Mouse (Mus musculus): Measurements from ENCODE around the gene Lsr. TPM values are rescaled to one million over a fixed set of nuclear protein-coding genes. Genes with fewer than 3 reads are reported as not detected.

The Lsr gene
- polyA plus RNA-seq, 1 experiment: 9.4 TPM

DNA sequence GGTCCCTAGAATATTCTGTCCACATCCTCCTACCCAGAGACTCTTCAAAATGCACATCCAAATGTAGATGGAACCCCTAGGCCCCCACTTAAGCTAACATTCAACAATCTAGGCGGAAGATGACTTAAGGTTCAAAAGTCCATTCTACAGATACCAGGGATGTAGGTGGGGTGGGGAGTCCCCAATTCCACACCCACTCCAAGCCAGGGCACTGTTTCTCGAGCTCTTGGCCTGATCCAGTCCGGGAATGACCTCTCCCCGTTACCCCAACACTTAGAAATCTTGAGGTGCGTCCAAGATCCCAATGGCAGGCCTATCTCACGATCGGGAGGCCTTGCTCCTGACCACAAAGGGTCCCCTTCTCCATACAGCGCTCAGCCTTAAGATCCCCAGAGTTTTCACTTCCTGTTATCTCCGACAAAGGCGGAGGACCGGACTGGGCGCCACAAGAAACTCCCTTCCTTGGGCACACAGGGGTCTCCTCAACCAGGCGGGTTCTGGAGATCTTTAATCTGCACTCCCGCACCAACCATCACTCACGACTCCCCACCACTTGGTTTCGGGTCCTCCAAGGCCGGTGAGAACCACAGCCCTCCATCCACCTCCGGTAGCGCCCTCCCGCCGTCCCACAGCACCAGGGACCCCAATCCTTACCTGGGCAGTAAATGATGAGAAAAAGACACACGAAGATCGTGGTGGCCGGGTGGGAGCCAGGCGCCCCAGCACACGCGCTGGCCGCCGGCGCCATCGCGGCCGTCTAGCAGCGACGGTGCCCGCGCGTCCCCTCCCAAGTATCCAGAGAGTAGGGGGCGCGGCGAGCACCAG, 626 bp downstream of the Lsr start:
- no peaks in the 10 kb centered on the region for H3K4me1 ChIP-seq (ENCODE audit: control insufficient read depth, insufficient read depth, low read length)
- DNase-seq: no peak
- WGBS: 7% methylated on average over 41 of the region's 41 CpGs
- no peak overlapping the region for H3K4me3 ChIP-seq (replicated peaks; ENCODE audit: insufficient read depth, low read depth, low read length)
- TF ChIP-seq CTCF (IDR thresholded peaks at IDR 0.05; ENCODE audit: borderline replicate concordance, insufficient read depth, low read depth, low read length) (no peak), POLR2A (IDR thresholded peaks at IDR 0.05; ENCODE audit: borderline replicate concordance, insufficient read depth, low read length) (no peak)
- no peak overlapping the region for H3K27ac ChIP-seq (ENCODE audit: insufficient read depth, low read length)
- H3K27me3 ChIP-seq (ENCODE audit: control insufficient read depth, insufficient read depth, low read length): no peaks in the 10 kb centered on the region

DNA sequence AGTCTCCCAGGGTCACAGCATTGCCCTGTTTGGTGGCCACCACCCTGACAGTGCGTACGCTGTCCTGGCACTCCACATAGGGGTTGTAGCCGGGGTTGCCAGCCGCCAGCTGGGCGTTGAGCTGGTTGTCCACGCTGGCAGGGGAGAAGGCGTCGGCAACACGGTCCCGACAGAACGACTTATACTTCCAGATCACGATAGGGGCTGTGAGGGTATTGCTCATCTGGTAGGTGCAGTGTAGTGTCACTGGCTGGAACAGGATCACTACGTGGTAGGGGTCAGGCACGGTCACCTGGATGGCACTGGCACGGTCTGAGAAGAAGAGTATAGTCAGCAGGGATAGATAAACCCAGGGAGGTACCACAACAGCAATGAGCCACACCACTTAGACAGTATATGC, 1.4 kb downstream of the Lsr start:
- Histone ChIP-seq H3K4me1 (ENCODE audit: control insufficient read depth, insufficient read depth, low read length) (no peaks in the 10 kb centered on the region), H3K27me3 (ENCODE audit: control insufficient read depth, insufficient read depth, low read length) (no peaks in the 10 kb centered on the region), H3K27ac (ENCODE audit: insufficient read depth, low read length) (no peak overlapping the region), H3K4me3 (replicated peaks; ENCODE audit: insufficient read depth, low read depth, low read length) (no peak overlapping the region)
- no peak for DNase-seq
- no peak for TF ChIP-seq CTCF (IDR thresholded peaks at IDR 0.05; ENCODE audit: borderline replicate concordance, insufficient read depth, low read depth, low read length)
- TF ChIP-seq POLR2A (IDR thresholded peaks at IDR 0.05; ENCODE audit: borderline replicate concordance, insufficient read depth, low read length): no peak
- 77% methylated on average over 15 of the region's 15 CpGs for WGBS

DNA sequence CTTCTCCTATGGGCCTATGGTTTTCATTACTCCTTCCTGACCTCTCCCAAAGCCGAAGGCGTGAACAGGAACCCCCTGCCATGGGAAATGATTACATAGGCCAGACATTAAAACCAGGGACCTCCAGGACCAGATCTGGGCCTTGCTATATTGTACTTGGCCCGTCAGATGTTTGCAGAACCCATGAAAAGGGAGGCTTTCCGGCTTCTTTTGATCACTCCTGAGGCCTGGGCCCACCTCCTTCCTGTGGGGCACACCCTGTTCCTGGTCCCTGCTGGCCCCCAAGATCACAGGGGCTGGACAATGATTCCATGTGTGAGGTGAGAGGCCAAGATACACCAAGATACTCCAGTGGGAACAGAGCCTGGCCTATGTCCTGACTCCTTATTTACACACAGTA, 4.1 kb downstream of the Lsr start:
- Histone ChIP-seq H3K4me1 (ENCODE audit: control insufficient read depth, insufficient read depth, low read length) (no peaks in the 10 kb centered on the region), H3K4me3 (replicated peaks; ENCODE audit: insufficient read depth, low read depth, low read length) (no peak overlapping the region), H3K27me3 (ENCODE audit: control insufficient read depth, insufficient read depth, low read length) (no peaks in the 10 kb centered on the region), H3K27ac (ENCODE audit: insufficient read depth, low read length) (no peak overlapping the region)
- WGBS: 83% methylated on average over 4 of the region's 4 CpGs
- TF ChIP-seq CTCF (IDR thresholded peaks at IDR 0.05; ENCODE audit: borderline replicate concordance, insufficient read depth, low read depth, low read length) (no peak), POLR2A (IDR thresholded peaks at IDR 0.05; ENCODE audit: borderline replicate concordance, insufficient read depth, low read length) (no peak)
- no peak for DNase-seq

DNA sequence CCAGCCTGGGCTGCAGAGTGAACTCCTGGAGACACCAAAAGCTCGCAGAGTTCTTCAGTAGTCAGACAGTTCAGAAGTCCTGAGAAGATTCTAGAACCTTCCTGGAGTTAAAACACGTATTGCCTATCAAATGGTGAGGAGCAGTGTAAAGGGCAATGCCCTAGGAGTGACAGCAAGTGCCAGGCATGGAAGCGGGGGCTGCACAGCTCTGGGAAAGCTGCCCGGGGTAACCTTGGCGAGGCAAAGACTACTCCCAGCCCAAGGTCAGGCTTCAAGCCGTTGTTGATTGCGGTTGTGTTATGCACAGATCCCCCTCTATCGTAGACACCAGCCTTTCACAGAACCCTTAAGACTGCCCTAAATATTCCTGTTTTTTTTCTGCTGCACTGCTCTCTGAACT, 4.7 kb downstream of the Lsr start:
- WGBS: 78% methylated on average over 8 of the region's 8 CpGs
- no peak for TF ChIP-seq POLR2A (IDR thresholded peaks at IDR 0.05; ENCODE audit: borderline replicate concordance, insufficient read depth, low read length)
- no peak for TF ChIP-seq CTCF (IDR thresholded peaks at IDR 0.05; ENCODE audit: borderline replicate concordance, insufficient read depth, low read depth, low read length)

DNA sequence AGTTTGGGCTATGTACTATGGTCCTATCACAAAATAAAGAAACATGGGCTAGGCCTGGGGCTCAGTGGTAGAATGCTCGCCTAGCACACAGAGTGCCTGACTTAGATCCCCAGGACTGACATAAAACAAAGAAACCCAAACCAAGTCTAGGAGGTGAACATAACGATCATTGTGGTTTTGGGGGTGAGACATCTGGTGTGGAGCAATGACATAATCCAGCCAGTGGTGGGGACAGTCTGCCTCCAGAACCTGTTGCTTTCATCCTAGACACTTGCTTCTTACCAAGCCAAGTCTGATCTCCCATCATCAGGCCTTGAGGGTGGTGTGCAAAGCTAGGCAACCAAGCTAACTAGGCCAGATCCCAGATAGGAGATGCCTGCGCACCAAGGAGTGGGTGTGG, 6.6 kb downstream of the Lsr start:
- Histone ChIP-seq H3K4me3 (replicated peaks; ENCODE audit: insufficient read depth, low read depth, low read length) (no peak overlapping the region), H3K27ac (ENCODE audit: insufficient read depth, low read length) (no peak overlapping the region), H3K27me3 (ENCODE audit: control insufficient read depth, insufficient read depth, low read length) (no peaks in the 10 kb centered on the region), H3K4me1 (ENCODE audit: control insufficient read depth, insufficient read depth, low read length) (no peaks in the 10 kb centered on the region)
- 78% methylated on average over 3 of the region's 3 CpGs for WGBS
- DNase-seq: no peak
- TF ChIP-seq CTCF (IDR thresholded peaks at IDR 0.05; ENCODE audit: borderline replicate concordance, insufficient read depth, low read depth, low read length): no peak
- TF ChIP-seq POLR2A (IDR thresholded peaks at IDR 0.05; ENCODE audit: borderline replicate concordance, insufficient read depth, low read length): no peak

More for the DNA sequence above, 4.7 kb downstream of the Lsr start:
- Histone ChIP-seq H3K4me1 (ENCODE audit: control insufficient read depth, insufficient read depth, low read length) (no peaks in the 10 kb centered on the region), H3K4me3 (replicated peaks; ENCODE audit: insufficient read depth, low read depth, low read length) (no peak overlapping the region), H3K27ac (ENCODE audit: insufficient read depth, low read length) (no peak overlapping the region), H3K27me3 (ENCODE audit: control insufficient read depth, insufficient read depth, low read length) (no peaks in the 10 kb centered on the region)
- no peak for DNase-seq

DNA sequence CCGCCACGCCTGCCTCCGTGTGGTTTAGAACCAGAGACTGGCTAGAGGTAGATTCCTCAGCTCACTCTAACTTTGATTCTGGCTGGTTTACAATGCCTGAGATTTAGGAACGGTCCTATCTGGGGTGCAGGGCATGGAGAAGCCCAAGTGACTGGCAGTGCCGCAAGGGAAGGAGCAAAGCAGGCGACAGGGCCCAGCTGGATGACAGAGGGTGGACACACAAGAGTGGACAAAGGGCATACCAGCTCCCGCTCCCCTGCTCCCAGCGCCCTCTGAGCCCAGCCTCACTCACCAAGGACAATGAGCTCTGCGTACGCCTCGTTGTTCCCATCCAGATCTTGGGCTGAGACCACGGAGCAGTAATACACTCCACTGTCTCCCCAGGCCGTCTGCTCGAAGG, 7.6 kb downstream of the Lsr start:
- no peak overlapping the region for H3K4me3 ChIP-seq (replicated peaks; ENCODE audit: insufficient read depth, low read depth, low read length)
- H3K27me3 ChIP-seq (ENCODE audit: control insufficient read depth, insufficient read depth, low read length): no peaks in the 10 kb centered on the region
- DNase-seq: no peak
- H3K4me1 ChIP-seq (ENCODE audit: control insufficient read depth, insufficient read depth, low read length): no peaks in the 10 kb centered on the region
- no peak for TF ChIP-seq CTCF (IDR thresholded peaks at IDR 0.05; ENCODE audit: borderline replicate concordance, insufficient read depth, low read depth, low read length)
- no peak for TF ChIP-seq POLR2A (IDR thresholded peaks at IDR 0.05; ENCODE audit: borderline replicate concordance, insufficient read depth, low read length)
- H3K27ac ChIP-seq (ENCODE audit: insufficient read depth, low read length): no peak overlapping the region
- 63% methylated on average over 14 of the region's 14 CpGs for WGBS

DNA sequence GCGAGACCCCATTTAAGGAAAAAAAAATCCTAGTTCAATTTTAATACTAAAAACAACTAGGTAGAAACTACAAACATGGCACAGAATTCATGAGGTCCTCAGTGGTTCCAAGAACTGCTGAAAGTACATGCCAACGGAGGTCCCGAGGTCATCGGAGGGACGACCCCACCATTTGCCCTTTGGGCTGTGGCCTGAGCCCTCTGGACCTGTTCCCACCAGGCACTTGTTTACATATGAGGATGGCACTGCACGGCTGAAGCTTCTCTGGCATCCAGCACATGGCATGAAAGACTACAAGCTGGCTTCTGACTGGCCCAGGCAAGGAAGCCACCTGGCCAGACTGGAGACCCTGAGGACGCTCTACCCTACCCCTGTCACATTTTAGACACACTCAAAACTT, 8.9 kb downstream of the Lsr start:
- H3K27ac ChIP-seq (ENCODE audit: insufficient read depth, low read length): no peak overlapping the region
- H3K4me1 ChIP-seq (ENCODE audit: control insufficient read depth, insufficient read depth, low read length): no peaks in the 10 kb centered on the region
- H3K27me3 ChIP-seq (ENCODE audit: control insufficient read depth, insufficient read depth, low read length): no peaks in the 10 kb centered on the region
- TF ChIP-seq CTCF (IDR thresholded peaks at IDR 0.05; ENCODE audit: borderline replicate concordance, insufficient read depth, low read depth, low read length): no peak
- no peak overlapping the region for H3K4me3 ChIP-seq (replicated peaks; ENCODE audit: insufficient read depth, low read depth, low read length)
- 75% methylated on average over 7 of the region's 7 CpGs for WGBS
- no peak for DNase-seq

DNA sequence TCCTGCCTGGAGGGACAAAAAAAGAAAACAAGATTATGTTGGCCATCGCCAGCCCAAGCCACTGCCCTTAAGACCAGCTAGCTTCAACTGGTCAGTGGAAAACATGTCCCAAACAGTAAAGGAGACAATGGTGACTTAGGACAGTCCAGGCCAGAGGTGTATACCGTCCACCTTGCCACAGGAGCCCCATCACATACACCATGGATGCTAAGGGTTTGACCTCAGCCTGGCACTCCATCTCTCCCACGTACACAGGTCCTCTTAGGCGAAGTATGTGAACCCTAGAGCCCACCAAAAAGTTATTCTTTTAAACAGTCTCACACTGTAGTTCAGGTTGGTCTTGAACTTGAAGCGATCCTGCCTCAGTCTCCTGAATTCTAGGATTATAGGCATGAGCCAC, 10.4 kb downstream of the Lsr start:
- no peak overlapping the region for H3K4me3 ChIP-seq (replicated peaks; ENCODE audit: insufficient read depth, low read depth, low read length)
- no peak for DNase-seq
- no peaks in the 10 kb centered on the region for H3K27me3 ChIP-seq (ENCODE audit: control insufficient read depth, insufficient read depth, low read length)
- TF ChIP-seq CTCF (IDR thresholded peaks at IDR 0.05; ENCODE audit: borderline replicate concordance, insufficient read depth, low read depth, low read length): no peak
- TF ChIP-seq POLR2A (IDR thresholded peaks at IDR 0.05; ENCODE audit: borderline replicate concordance, insufficient read depth, low read length): no peak
- 86% methylated on average over 5 of the region's 5 CpGs for WGBS
- H3K27ac ChIP-seq (ENCODE audit: insufficient read depth, low read length): no peak overlapping the region
- H3K4me1 ChIP-seq (ENCODE audit: control insufficient read depth, insufficient read depth, low read length): peaks cover 13% of the 10 kb centered on the region

Data from cerebellum, adult 2 months (tissue).